Mouse (Mus musculus): ENCODE data around the gene Pth1r. TPM values are rescaled to one million over a fixed set of nuclear protein-coding genes. Genes with fewer than 3 reads are reported as not detected.

Gene Pth1r
- polyA plus RNA-seq, 1 experiment: not detected

- WGBS: 97% methylated on average over 4 of the region's 4 CpGs
- TF ChIP-seq POLR2A (IDR thresholded peaks at IDR 0.05; ENCODE audit: insufficient read depth, low read depth, low read length) (no peak), CTCF (IDR thresholded peaks at IDR 0.05; ENCODE audit: insufficient read depth, low read depth, low read length) (no peak)
- no peak overlapping the region for H3K4me3 ChIP-seq (ENCODE audit: insufficient read depth, low read depth, low read length)
- H3K4me1 ChIP-seq (ENCODE audit: control insufficient read depth, insufficient read depth, low read length): peaks cover 10% of the 10 kb centered on the region
- H3K27ac ChIP-seq (ENCODE audit: insufficient read depth, low read depth, low read length): no peak overlapping the region
Observed at GRCm38 (mm10) chr9:110753773-110754172, 6.8 kb upstream of the Pth1r start.

- WGBS: 80% methylated on average over 4 of the region's 4 CpGs
- Histone ChIP-seq H3K4me3 (ENCODE audit: insufficient read depth, low read depth, low read length) (no peak overlapping the region), H3K4me1 (ENCODE audit: control insufficient read depth, insufficient read depth, low read length) (peaks cover 6% of the 10 kb centered on the region), H3K27ac (ENCODE audit: insufficient read depth, low read depth, low read length) (no peak overlapping the region)
- TF ChIP-seq POLR2A (IDR thresholded peaks at IDR 0.05; ENCODE audit: insufficient read depth, low read depth, low read length) (no peak), CTCF (IDR thresholded peaks at IDR 0.05; ENCODE audit: insufficient read depth, low read depth, low read length) (no peak)
Observed at GRCm38 (mm10) chr9:110752917-110753435, 6.0 kb upstream of the Pth1r start.

- peaks cover 6% of the 10 kb centered on the region for H3K4me1 ChIP-seq (ENCODE audit: control insufficient read depth, insufficient read depth, low read length)
- WGBS: 90% methylated on average over 5 of the region's 5 CpGs
- no peak overlapping the region for H3K27ac ChIP-seq (ENCODE audit: insufficient read depth, low read depth, low read length)
- H3K4me3 ChIP-seq (ENCODE audit: insufficient read depth, low read depth, low read length): no peak overlapping the region
- TF ChIP-seq CTCF (IDR thresholded peaks at IDR 0.05; ENCODE audit: insufficient read depth, low read depth, low read length) (no peak), POLR2A (IDR thresholded peaks at IDR 0.05; ENCODE audit: insufficient read depth, low read depth, low read length) (no peak)
Observed at GRCm38 (mm10) chr9:110751412-110751811, 4.5 kb upstream of the Pth1r start.

GRCm38 (mm10) chr9:110750404-110751187 is 3.7 kb upstream of the Pth1r start:
- peaks cover 6% of the 10 kb centered on the region for H3K4me1 ChIP-seq (ENCODE audit: control insufficient read depth, insufficient read depth, low read length)
- TF ChIP-seq CTCF (IDR thresholded peaks at IDR 0.05; ENCODE audit: insufficient read depth, low read depth, low read length): no peak
- no peak for TF ChIP-seq POLR2A (IDR thresholded peaks at IDR 0.05; ENCODE audit: insufficient read depth, low read depth, low read length)
- no peak overlapping the region for H3K4me3 ChIP-seq (ENCODE audit: insufficient read depth, low read depth, low read length)
- no peak overlapping the region for H3K27ac ChIP-seq (ENCODE audit: insufficient read depth, low read depth, low read length)
- 36% methylated on average over 14 of the region's 14 CpGs for WGBS

- WGBS: 82% methylated on average over 2 of the region's 2 CpGs
- H3K4me3 ChIP-seq (ENCODE audit: insufficient read depth, low read depth, low read length): no peak overlapping the region
- no peak overlapping the region for H3K27ac ChIP-seq (ENCODE audit: insufficient read depth, low read depth, low read length)
- TF ChIP-seq POLR2A (IDR thresholded peaks at IDR 0.05; ENCODE audit: insufficient read depth, low read depth, low read length) (no peak), CTCF (IDR thresholded peaks at IDR 0.05; ENCODE audit: insufficient read depth, low read depth, low read length) (no peak)
- peaks cover 8% of the 10 kb centered on the region for H3K4me1 ChIP-seq (ENCODE audit: control insufficient read depth, insufficient read depth, low read length)
Observed at GRCm38 (mm10) chr9:110748451-110748850, 1.5 kb upstream of the Pth1r start.

- no peak for TF ChIP-seq CTCF (IDR thresholded peaks at IDR 0.05; ENCODE audit: insufficient read depth, low read depth, low read length)
- TF ChIP-seq POLR2A (IDR thresholded peaks at IDR 0.05; ENCODE audit: insufficient read depth, low read depth, low read length): no peak
- Histone ChIP-seq H3K27ac (ENCODE audit: insufficient read depth, low read depth, low read length) (no peak overlapping the region), H3K4me1 (ENCODE audit: control insufficient read depth, insufficient read depth, low read length) (peaks cover 18% of the 10 kb centered on the region), H3K4me3 (ENCODE audit: insufficient read depth, low read depth, low read length) (no peak overlapping the region)
- 82% methylated on average over 5 of the region's 5 CpGs for WGBS
Observed at GRCm38 (mm10) chr9:110746238-110746637, 707 bp downstream of the Pth1r start.

- Histone ChIP-seq H3K4me3 (ENCODE audit: insufficient read depth, low read depth, low read length) (no peak overlapping the region), H3K27ac (ENCODE audit: insufficient read depth, low read depth, low read length) (no peak overlapping the region), H3K4me1 (ENCODE audit: control insufficient read depth, insufficient read depth, low read length) (peaks cover 13% of the 10 kb centered on the region)
- no peak for TF ChIP-seq CTCF (IDR thresholded peaks at IDR 0.05; ENCODE audit: insufficient read depth, low read depth, low read length)
- TF ChIP-seq POLR2A (IDR thresholded peaks at IDR 0.05; ENCODE audit: insufficient read depth, low read depth, low read length): no peak
- 76% methylated on average over 5 of the region's 5 CpGs for WGBS
Observed at GRCm38 (mm10) chr9:110745752-110746151, 1.2 kb downstream of the Pth1r start.

- Histone ChIP-seq H3K4me1 (ENCODE audit: control insufficient read depth, insufficient read depth, low read length) (peaks cover 11% of the 10 kb centered on the region), H3K27ac (ENCODE audit: insufficient read depth, low read depth, low read length) (no peak overlapping the region), H3K4me3 (ENCODE audit: insufficient read depth, low read depth, low read length) (peak overlapping the region; percentile 47)
- TF ChIP-seq POLR2A (IDR thresholded peaks at IDR 0.05; ENCODE audit: insufficient read depth, low read depth, low read length) (no peak), CTCF (IDR thresholded peaks at IDR 0.05; ENCODE audit: insufficient read depth, low read depth, low read length) (no peak)
- WGBS: 16% methylated on average over 53 of the region's 63 CpGs
Observed at GRCm38 (mm10) chr9:110743456-110744323, 3.3 kb downstream of the Pth1r start.
